Mouse (Mus musculus): ENCODE measurements at regions not wholly inside any gene's neighbourhood (a gene's known extent, or its start where the extent isn't known, plus 50 kb on each side); places are given as distances from the start of the nearest gene placed in this dataset.

DNA sequence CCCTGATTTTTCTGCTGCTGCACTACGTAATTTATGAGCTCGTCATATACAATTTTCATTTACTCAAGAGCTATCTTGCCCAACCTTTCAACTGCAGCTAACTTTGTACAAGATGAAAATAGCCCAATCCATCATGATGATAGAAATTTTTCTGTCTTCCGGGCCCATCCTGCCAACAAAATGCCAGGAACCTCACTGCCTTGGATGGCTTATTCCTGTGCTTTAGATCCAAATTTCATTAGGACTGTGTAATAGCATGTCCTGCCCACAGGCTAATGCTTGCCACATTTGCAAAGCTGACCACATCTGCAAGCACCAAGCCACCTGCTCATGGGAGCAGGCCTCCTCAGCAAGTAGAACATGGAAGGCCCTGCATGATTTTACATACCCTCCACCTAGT lies 105.7 kb upstream of the Rgma start:
- TF ChIP-seq CTCF (IDR thresholded peaks at IDR 0.05; ENCODE audit: low read depth, low read length) (no peak), POLR2A (IDR thresholded peaks at IDR 0.05; ENCODE audit: insufficient read depth, low read length) (no peak)
